Mouse (Mus musculus) midbrain, embryonic 14.5 days (tissue): ENCODE measurements around the gene Cacng4. TPM values are rescaled to one million over a fixed set of nuclear protein-coding genes. Genes with fewer than 3 reads are reported as not detected.

Experiments
- ATAC-seq: fragments of 200-750 bp; cut with Nextera tagmentation; 2 replicates; pipeline ENCODE4 v1.8.0; 2017; ENCODE audit warnings: moderate number of reproducible peaks, moderate library complexity; ENCODE audit not compliant: low FRiP score, low TSS enrichment
- DNase-seq: peaks from one replicate; pipeline ENCODE4 v3.0.0-alpha.2; 2015
- H3K27ac ChIP-seq: fragments of 300-500 bp; sonication (generic); replicated peaks from 2 replicates; pipeline ENCODE4 v1.5.1; 2014; ENCODE audit warnings: mild to moderate bottlenecking, low read depth, low read length, moderate library complexity
- H3K27me3 ChIP-seq: fragments of 300-500 bp; sonication (generic); 2 replicates; pipeline ENCODE4 v1.6.1; 2014; ENCODE audit warnings: low read length, control low read depth, mixed read lengths; ENCODE audit not compliant: control insufficient read depth, insufficient read depth
- H3K36me3 ChIP-seq: fragments of 300-500 bp; sonication (generic); 2 replicates; pipeline ENCODE4 v1.6.1; 2014; ENCODE audit warnings: low read length, control low read depth; ENCODE audit not compliant: control insufficient read depth, insufficient read depth
- H3K4me1 ChIP-seq: fragments of 300-500 bp; sonication (generic); 2 replicates; pipeline ENCODE4 v1.6.1; 2014; ENCODE audit warnings: mild to moderate bottlenecking, antibody characterized with exemption, low read length, control low read depth; ENCODE audit not compliant: control insufficient read depth, insufficient read depth
- H3K4me2 ChIP-seq: fragments of 300-500 bp; sonication (generic); 2 replicates; pipeline ENCODE4 v1.6.1; 2014; ENCODE audit warnings: mild to moderate bottlenecking, low read length, moderate library complexity
- H3K4me3 ChIP-seq: fragments of 300-500 bp; sonication (generic); replicated peaks from 2 replicates; pipeline ENCODE4 v1.5.1; 2014; ENCODE audit warnings: low read depth, low read length
- H3K9ac ChIP-seq: fragments of 300-500 bp; sonication (generic); replicated peaks from 2 replicates; pipeline ENCODE4 v1.6.1; 2014; ENCODE audit warnings: mild to moderate bottlenecking, low read length, moderate library complexity
- H3K9me3 ChIP-seq: fragments of 300-500 bp; sonication (generic); 2 replicates; pipeline ENCODE4 v1.6.1; 2016; ENCODE audit warnings: low read length, control low read depth, mixed read lengths; ENCODE audit not compliant: control insufficient read depth
- WGBS: fragments of 180-500 bp; shearing (Covaris S2); extraction: QIAGEN DNeasy Blood & Tissue Kit; methylation state at CpG from one replicate; pipeline ENCODE4 v1.1.7; 2014; 5-methylcytosine and 5-hydroxymethylcytosine counted together
- polyA plus RNA-seq: library from polyadenylated mRNA; unstranded; fragments of >200 nt; fragmentation: Nextera tagmentation; extraction: Ambion mirVana; gene quantifications from 2 replicates; pipeline ENCODE4 v1.2.1, GENCODE M21; 2014

Gene Cacng4
- polyA plus RNA-seq, 1 experiment from 2014 or later: 66.4 TPM

DNA sequence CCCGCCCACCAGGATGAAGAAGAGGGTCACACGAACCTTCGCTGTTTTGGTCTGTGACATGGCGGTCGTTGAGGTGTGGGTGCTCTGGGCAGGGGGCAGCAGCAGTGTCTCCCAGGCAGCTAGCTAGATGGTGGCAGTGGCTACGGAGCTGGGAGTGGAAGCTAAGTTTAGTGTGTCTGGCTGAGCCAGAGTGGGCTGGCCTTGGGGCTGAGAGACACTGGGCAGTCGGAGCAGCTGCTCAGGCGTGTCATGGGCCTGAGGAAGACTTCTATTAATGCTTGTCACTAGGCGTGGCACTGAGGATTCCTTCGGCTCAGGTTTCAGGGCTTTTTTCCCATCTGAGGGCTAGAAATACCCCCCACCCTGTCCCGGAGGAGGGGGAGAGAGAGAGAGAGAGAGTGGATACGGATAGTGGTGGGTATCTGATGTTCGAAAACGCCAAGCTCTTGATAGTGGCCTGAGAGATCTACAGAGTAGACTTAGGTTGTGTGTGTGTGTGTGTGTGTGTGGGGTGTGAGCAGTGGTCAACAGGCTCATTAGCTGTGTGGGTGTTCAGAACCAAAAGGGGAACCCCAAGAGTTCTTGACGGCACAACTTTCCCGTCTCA is 77.9 kb downstream of the Cacng4 start, which contains the start of gene Cacng1:
Cacng1 (minus strand) TSS at position 191 of the 607 bp plus-strand sequence.
- H3K27me3 ChIP-seq: no peaks in the 10 kb centered on the region
- H3K9ac ChIP-seq: no peak within 1 kb of the TSS
- no peak within 1 kb of the TSS for H3K4me3 ChIP-seq
- no peak for DNase-seq
- ATAC-seq: no peak
- 68% methylated on average over 16 of the region's 16 CpGs for WGBS
- no peak within 1 kb of the TSS for H3K4me2 ChIP-seq
- H3K27ac ChIP-seq: no peak within 1 kb of the TSS
- 0 out of 2 replicates have a peak, but pooled peaks cover 4% of the 10 kb centered on the region for H3K9me3 ChIP-seq
- no peaks in the 10 kb centered on the region for H3K36me3 ChIP-seq
- H3K4me1 ChIP-seq: no peaks in the 10 kb centered on the region

DNA sequence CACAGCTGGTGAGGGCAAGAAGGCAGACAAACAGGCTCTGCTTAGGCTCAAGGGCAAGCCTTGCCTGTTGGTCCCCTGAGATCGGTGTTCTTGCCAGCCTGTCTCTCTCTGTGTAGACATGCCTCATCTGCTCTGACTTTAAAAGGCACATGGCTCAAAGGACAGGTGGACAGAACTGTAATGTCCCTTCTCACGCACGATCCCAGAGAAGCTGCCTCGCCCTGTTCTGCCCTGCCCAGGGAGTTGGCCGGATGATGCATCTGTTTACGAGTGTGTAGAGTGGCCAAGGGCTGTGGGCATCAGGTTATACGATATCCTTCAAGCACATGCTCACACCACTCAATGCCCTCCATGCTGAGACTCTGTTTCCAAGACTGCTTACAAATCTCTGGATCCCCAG is 80.0 kb downstream of the Cacng4 start:
- Histone ChIP-seq H3K27ac (no peak overlapping the region), H3K9ac (no peak overlapping the region), H3K4me3 (no peak overlapping the region), H3K36me3 (no peaks in the 10 kb centered on the region), H3K4me1 (no peaks in the 10 kb centered on the region), H3K4me2 (no peak overlapping the region), H3K9me3 (0 out of 2 replicates have a peak, but pooled peaks cover 4% of the 10 kb centered on the region), H3K27me3 (no peaks in the 10 kb centered on the region)
- DNase-seq (no peak), ATAC-seq (no peak)
- WGBS: 79% methylated on average over 7 of the region's 7 CpGs

GRCm38 (mm10) chr11:107710379-107710778 is 84.0 kb downstream of the Cacng4 start:
- Histone ChIP-seq H3K27ac (no peak overlapping the region), H3K9ac (no peak overlapping the region), H3K36me3 (no peaks in the 10 kb centered on the region), H3K27me3 (no peaks in the 10 kb centered on the region), H3K9me3 (0 out of 2 replicates have a peak, but pooled peaks cover 2% of the 10 kb centered on the region), H3K4me2 (no peak overlapping the region), H3K4me1 (peaks cover 2% of the 10 kb centered on the region; the same call in 1 of the 2 replicates), H3K4me3 (no peak overlapping the region)
- whole genome bisulfite sequencing: 85% methylated on average over 3 of the region's 3 CpGs
- DNase-seq: no peak
- no peak for ATAC-seq

DNA sequence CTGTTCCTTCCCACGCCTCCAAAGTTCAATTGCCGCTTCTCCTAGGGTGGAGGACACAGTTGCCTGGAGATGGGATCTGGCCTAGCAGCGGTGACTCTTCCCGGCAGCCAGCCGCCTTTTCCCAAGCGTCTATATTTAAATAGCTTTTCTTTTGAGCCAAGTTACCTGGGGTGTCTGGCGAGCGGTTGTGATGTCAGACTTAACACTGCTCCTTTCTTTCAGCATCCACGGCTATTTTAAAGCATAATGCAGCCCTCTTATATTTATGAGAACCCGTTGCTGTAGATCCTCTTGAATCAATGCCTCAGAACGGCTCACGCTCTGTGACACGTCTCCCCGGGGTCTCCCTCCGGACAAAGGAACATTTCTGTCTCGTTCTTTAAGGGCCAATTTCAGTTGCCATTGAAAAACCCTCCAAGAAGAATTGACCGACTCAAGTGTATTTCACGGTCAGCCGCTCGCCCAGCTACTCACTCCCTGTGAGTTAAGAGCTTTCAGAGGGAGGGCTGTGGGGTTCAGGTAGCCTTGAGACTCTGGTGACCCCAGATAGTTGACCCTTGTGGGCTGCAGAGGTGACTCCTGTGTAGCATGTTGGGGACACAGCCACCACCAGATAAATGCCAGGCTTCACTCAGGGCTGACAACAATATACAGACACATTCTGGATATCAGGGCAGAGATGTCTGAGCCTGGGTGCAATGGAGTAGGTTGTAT is 86.3 kb downstream of the Cacng4 start:
- Histone ChIP-seq H3K4me3 (no peak overlapping the region), H3K36me3 (no peaks in the 10 kb centered on the region), H3K27me3 (no peaks in the 10 kb centered on the region; the same call in 1 of the 2 replicates), H3K9ac (no peak overlapping the region), H3K4me1 (peaks cover 5% of the 10 kb centered on the region; the same call in 1 of the 2 replicates), H3K4me2 (peak overlapping the region; percentile 6; the same call in 1 of the 2 replicates), H3K27ac (no peak overlapping the region), H3K9me3 (0 out of 2 replicates have a peak, but pooled peaks cover 2% of the 10 kb centered on the region)
- 9% methylated on average over 20 of the region's 20 CpGs for WGBS
- DNase-seq (peak; percentile 73), ATAC-seq (peak; percentile 57; the same call in 1 of the 2 replicates)

GRCm38 (mm10) chr11:107705476-107706074 is 88.8 kb downstream of the Cacng4 start:
- Histone ChIP-seq H3K27ac (no peak overlapping the region), H3K27me3 (no peaks in the 10 kb centered on the region; the same call in 1 of the 2 replicates), H3K4me2 (no peak overlapping the region), H3K4me1 (peaks cover 5% of the 10 kb centered on the region; the same call in 1 of the 2 replicates), H3K4me3 (no peak overlapping the region), H3K9me3 (0 out of 2 replicates have a peak, but pooled peaks cover 2% of the 10 kb centered on the region), H3K9ac (no peak overlapping the region), H3K36me3 (no peaks in the 10 kb centered on the region)
- WGBS: 59% methylated on average over 11 of the region's 11 CpGs
- ATAC-seq (no peak; the same call in 1 of the 2 replicates), DNase-seq (peak; percentile 9)

- ATAC-seq (no peak; the same call in 1 of the 2 replicates), DNase-seq (peak; percentile 35)
- H3K9me3 ChIP-seq: 0 out of 2 replicates have a peak, but pooled peaks cover 2% of the 10 kb centered on the region
- H3K9ac ChIP-seq: no peak overlapping the region
- no peaks in the 10 kb centered on the region for H3K36me3 ChIP-seq
- no peak overlapping the region for H3K4me3 ChIP-seq
- no peak overlapping the region for H3K27ac ChIP-seq
- H3K27me3 ChIP-seq: no peaks in the 10 kb centered on the region; the same call in 1 of the 2 replicates
- WGBS: 49% methylated on average over 6 of the region's 6 CpGs
- H3K4me2 ChIP-seq: no peak overlapping the region
- peaks cover 5% of the 10 kb centered on the region; the same call in 1 of the 2 replicates for H3K4me1 ChIP-seq
These were observed 89.3 kb downstream of the Cacng4 start for GRCm38 (mm10) chr11:107705060-107705459.

DNA sequence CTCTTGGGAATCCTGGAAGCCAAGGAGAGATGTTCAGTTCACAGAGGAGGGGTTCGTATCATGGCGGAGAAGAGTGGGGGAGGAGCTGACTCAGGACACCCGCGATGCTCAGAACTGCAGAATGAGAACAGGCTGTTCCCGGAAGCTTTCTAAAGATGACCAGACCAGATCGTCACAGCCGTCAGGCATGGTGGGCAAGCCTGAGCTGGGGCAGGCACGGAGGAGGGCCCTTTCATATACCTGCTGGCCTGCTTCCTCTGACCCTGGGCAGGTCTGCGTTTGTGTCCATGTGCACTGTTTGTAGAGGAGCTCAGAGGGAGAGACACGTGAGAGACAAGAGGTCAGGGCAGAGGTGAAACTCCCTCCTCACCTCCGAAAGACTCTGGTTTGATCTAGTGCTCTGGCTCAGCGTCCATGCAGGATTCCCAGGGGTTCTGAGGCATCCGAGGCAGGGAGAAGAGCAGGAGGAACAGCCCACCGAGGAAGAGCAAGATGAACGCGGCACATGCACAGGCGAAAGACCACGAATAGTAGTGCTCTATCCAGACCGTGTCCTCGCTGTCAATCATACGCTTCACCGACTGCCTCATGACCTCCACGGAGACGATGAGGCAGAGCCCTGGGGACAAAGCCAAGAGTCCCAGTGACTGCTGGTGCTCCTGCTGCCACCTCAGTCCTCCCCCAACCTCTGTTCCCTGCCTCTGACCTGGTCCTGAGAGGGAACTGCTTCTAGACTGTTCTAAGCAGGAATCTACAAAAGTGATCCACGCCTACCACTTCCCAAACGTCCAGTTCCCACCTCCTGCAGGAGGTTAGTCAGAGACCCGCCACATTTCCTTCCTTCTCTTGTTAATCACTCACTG is 90.9 kb downstream of the Cacng4 start:
- ATAC-seq: no peak
- peak; percentile 12 for DNase-seq

GRCm38 (mm10) chr11:107699967-107700366 is 94.4 kb downstream of the Cacng4 start:
- Histone ChIP-seq H3K4me2 (no peak overlapping the region), H3K27ac (no peak overlapping the region), H3K9me3 (no peaks in the 10 kb centered on the region), H3K4me3 (no peak overlapping the region), H3K4me1 (0 out of 2 replicates have a peak, but pooled peaks cover 3% of the 10 kb centered on the region), H3K36me3 (no peaks in the 10 kb centered on the region), H3K27me3 (no peaks in the 10 kb centered on the region; the same call in 1 of the 2 replicates), H3K9ac (no peak overlapping the region)
- WGBS: 98% methylated on average over 4 of the region's 4 CpGs
- DNase-seq (no peak), ATAC-seq (no peak)

More for the DNA sequence above, 90.9 kb downstream of the Cacng4 start:
- no peak overlapping the region for H3K4me2 ChIP-seq
- peaks cover 5% of the 10 kb centered on the region; the same call in 1 of the 2 replicates for H3K4me1 ChIP-seq
- H3K27me3 ChIP-seq: no peaks in the 10 kb centered on the region; the same call in 1 of the 2 replicates
- H3K36me3 ChIP-seq: no peaks in the 10 kb centered on the region
- 0 out of 2 replicates have a peak, but pooled peaks cover 2% of the 10 kb centered on the region for H3K9me3 ChIP-seq
- H3K4me3 ChIP-seq: no peak overlapping the region
- WGBS: 37% methylated on average over 27 of the region's 27 CpGs
- no peak overlapping the region for H3K9ac ChIP-seq
- no peak overlapping the region for H3K27ac ChIP-seq
